Mouse (Mus musculus): ENCODE results near the gene Ltf.

DNA sequence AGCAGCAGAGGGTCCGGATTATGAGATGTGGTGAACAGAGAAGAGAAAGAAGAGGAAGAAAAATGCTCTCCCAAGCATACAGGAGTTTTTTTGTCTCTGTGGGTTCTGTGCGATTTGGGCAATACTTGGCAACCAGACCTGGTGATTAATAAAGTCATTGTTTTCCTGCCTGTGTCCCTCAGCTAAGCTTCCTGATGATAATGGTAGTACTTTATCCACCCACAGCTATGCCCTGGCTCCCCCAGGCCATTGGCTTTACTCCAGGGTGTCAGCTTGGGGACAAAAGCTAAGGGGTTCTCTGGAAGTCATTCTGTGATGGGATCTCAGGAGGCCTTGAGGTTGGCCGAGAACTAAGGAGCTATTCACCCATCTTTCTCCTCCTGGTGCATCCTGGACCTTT lies 7.0 kb upstream of the Ltf start:
- TF ChIP-seq CTCF (IDR thresholded peaks at IDR 0.05; ENCODE audit: borderline replicate concordance, extremely low read depth, insufficient read depth, insufficient read length) (no peak), POLR2A (IDR thresholded peaks at IDR 0.05; ENCODE audit: borderline replicate concordance, extremely low read depth, insufficient read depth, insufficient read length, poor library complexity, severe bottlenecking) (no peak)

Measured in brain, embryonic 14.5 days (tissue).